Mouse (Mus musculus): ENCODE data around the gene Fstl4.

DNA sequence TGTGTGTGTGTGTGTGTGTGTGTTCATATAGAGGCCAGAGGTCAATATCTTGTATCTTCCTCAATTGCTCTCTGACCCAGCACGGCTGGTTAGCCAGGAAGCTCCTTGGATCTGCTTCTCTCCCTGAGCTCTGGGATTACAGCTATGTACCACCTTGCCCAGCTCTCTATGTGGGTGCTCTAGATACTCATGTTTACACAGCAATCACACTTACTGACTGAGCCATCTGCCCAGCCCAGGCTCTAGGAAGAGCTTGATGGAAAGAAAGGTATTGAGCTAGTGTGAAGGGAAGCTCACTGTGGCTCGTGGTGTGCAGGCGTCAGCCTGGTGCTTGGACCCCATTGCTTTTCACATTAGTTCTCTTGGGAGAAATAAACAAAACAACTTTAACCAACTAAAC, 85.6 kb downstream of the Fstl4 start:
- TF ChIP-seq CTCF (IDR thresholded peaks at IDR 0.05; ENCODE audit: low read depth), result no peak
- TF ChIP-seq EP300 (IDR thresholded peaks at IDR 0.05; ENCODE audit: low read depth), result no peak

Measured in liver, embryonic 14.5 days (tissue).